Mouse (Mus musculus) cerebral cortex, adult 2 months (tissue): ENCODE results near the gene D11Wsu47e.

Source experiments
- WGBS: fragments of 180-500 bp; shearing (Covaris S2); methylation state at CpG from one replicate; pipeline ENCODE4 v1.1.7; 2018; 5-methylcytosine and 5-hydroxymethylcytosine counted together

The D11Wsu47e gene

DNA sequence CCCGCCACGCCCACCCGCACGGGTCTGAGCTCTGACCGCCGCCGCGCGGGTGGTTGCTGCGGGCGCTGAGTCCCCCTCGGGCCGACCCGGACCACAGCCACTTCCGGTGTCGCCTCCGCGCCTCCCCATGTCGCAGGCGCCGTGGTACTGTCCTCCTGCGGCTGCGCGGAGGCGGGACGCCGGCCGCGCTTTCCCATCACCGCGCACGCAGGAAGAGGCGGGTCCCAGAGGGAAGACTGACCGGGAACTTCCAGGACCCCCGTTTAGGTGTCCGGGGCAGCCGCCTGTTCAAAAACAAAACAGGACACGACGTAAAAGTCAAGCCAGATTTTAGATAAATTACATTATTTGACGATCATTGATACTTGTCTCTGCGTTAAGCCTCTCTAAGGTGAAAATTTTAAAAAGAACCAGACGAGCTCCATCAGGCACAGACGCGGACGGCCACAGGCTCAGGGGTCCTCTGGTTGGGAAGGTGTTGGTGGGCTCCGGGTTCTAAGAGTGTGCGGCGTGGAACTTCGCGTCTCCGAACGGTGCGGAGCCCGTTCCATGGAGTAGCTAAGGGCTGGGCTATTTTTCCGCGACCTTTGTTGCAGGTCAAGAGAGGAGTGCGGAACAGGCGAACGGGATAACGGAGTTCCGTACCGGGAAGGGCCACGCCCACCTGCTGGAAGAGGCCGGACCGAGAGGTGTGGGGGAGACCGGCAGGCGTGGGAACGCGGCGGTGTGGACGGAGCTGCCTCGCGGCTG is at the start of gene D11Wsu47e, which contains the start of gene Fam104a:
D11Wsu47e (plus strand) TSS at position 456 of the 750 bp plus-strand sequence.
Fam104a (minus strand) TSS at position 199 of the 750 bp plus-strand sequence.
- WGBS: under 1% methylated on average over 73 of the region's 73 CpGs

DNA sequence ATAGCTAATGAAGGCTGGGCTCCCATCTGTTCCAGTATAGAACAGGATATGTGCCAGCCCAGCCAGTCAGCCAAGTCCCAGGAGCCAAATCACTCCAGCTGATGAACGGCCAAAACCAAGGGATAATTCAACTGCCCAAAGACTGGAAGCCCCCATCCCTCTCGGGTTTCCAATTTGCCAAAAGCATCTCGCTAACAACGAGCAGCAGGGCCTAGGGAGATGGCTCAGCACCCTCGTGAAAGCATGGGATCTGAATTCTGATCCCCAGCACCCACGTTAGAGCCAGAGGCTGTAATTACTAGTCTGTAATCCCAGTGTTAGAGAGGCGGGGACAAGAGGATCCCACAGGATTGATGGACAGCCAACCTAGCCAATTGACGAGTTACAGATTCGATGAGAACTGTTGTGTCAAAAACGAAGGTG is 49.5 kb upstream of the D11Wsu47e start:
- 70% methylated on average over 10 of the region's 10 CpGs for WGBS

DNA sequence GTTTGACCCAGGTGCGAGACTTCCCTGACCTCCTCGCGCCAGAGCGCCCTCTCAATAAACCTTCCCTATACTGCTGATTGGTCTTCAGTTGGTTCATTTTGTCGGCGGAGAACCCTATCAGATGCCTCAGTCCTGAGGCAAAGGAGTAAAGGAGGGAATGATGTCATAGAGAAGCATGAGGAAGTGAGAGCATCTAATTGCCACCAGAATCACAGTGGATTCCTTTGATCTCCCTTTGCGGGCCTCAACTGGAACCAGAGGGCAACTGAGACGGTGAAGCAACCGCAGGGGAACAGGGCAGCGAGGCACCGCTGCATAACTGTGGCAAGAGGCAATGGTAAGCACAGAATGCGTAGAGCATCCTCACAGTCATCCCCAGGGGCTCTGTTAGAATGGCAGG is 45.5 kb upstream of the D11Wsu47e start:
- WGBS: 90% methylated on average over 12 of the region's 12 CpGs

DNA sequence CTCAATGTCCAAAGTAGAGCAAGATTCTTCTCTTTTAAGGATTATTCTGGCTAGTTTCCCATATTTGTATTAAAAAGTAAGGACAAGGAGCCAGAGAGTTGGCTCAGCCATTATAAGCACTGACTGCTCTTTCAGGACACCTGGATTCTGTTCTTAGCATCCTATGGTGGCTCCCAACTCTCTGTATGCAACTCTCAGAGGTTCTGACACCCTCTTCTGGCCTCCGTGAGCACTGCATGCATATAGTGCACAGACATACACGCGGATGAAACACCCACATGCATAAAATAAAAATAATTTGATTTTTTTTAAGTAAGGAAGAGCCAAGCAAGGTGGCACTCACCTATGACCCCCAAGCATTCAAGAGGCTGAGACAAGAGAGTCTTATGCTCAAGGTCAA is 39.0 kb upstream of the D11Wsu47e start:
- 94% methylated on average over 3 of the region's 3 CpGs for WGBS

DNA sequence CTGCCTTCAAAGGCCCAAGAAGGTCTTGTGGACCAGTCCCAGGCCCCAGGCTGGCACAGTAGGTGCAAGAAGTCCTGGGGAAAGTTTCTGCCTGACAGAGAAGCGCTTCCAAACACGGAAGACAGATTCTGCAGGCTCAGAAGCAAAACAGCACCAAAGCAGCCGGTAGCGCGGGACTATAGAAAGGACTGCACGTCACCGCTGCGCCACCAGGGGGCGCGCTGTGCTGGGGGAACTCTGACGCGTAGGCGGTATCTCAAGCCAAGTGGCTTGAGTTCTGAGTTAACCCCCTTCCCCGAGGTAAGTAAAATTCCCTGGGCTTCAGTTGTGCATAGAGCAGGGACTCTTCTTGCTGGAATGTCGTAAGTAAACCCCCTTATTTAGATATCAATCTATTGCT is 36.1 kb upstream of the D11Wsu47e start:
- WGBS: 3% methylated on average over 15 of the region's 15 CpGs

DNA sequence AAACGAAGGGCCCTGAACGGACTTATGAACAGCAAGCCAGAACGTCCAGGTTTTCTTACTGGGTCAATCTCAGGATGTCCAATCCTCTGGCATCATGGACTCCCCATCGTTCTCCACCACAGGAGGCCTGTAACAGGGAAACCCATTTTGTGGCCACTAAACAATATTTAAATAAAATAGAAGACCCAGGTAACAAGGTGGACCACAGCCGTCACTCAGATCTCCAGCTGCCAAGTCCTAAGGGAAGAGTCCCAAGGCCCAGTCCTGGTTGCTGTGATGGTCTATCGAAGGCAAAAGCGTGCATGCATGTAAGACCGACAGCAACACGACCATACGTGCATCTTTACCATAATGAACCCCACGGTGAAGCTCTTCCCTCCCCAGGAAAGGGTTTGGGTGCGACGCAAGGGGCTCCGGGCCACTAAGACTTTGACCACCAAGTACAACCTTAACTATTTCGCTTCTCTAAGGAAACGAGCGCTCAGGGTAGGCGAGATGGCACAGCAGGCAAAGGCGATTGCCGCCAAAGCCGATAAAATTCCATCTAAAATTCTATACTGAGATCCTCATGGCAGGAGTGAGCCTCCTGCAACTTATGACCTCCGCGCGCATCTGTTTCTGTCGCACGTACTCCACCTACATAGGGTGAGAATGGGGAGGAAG is 35.4 kb upstream of the D11Wsu47e start, which contains the start of gene Cog1:
Cog1 (plus strand) TSS at position 480 of the 663 bp plus-strand sequence.
- 37% methylated on average over 26 of the region's 26 CpGs for WGBS

DNA sequence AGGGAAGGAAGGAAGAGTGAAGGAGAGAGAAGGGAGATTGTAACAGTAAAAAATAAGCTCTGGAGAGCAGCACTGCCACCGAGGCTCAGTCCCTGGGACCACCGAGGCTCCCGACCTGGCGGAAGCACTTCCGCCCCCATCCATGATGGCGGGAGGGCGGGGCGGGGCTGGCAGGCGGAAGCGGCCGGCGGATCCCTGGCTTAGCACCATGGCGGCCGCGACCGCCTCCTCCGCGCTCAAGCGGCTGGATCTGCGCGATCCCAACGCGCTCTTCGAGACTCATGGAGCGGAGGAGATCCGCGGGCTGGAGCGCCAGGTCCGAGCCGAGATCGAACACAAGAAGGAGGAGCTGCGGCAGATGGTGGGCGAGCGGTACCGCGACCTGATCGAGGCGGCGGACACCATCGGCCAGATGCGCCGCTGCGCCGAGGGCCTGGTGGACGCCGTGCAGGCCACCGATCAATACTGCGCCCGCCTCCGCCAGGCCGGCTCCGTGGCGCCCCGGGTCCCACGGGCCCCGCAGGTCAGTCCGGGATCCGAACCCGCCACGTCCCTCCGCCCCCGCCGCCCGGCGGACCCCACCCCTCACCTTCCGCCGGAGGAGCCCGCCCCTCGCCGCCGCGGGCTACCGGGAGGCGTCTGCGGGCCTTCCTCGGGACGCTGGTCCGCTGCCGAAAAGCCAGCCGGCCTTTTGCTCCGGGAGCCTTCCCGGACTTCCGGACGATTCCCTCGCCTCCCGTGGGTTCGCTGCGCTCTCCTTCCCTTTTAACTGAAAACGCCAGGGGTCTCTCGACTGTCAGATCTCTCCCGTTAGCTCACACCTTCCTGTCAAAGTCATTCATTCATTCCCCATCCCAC is 34.6 kb upstream of the D11Wsu47e start, which contains the start of gene Slc39a11:
Slc39a11 (minus strand) TSS at position 727 of the 858 bp plus-strand sequence.
- whole genome bisulfite sequencing: under 1% methylated on average over 81 of the region's 91 CpGs

GRCm38 (mm10) chr11:113651206-113651906 is 32.9 kb upstream of the D11Wsu47e start:
- 68% methylated on average over 22 of the region's 22 CpGs for WGBS

GRCm38 (mm10) chr11:113651907-113652273 is 32.3 kb upstream of the D11Wsu47e start:
- 45% methylated on average over 8 of the region's 8 CpGs for WGBS

DNA sequence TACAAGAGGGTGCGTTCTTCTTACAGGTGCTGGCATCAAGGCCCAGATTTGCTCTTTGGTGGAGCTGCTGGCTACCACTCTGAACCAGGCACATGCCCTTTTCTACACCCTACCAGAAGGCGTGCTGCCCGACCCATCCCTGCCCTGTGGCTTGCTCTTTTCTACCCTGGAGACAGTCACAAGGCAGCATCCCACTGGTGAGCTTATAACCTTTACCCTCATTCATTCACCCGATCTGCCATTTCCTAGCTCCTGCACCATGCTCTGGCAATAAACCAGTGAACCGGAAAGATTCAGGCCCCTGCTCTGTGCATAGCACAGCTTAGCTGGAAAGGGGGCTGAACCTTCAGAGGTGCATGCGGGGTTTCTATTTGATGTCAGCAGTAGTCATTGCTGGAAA is 31.7 kb upstream of the D11Wsu47e start:
- WGBS: 90% methylated on average over 6 of the region's 6 CpGs

DNA sequence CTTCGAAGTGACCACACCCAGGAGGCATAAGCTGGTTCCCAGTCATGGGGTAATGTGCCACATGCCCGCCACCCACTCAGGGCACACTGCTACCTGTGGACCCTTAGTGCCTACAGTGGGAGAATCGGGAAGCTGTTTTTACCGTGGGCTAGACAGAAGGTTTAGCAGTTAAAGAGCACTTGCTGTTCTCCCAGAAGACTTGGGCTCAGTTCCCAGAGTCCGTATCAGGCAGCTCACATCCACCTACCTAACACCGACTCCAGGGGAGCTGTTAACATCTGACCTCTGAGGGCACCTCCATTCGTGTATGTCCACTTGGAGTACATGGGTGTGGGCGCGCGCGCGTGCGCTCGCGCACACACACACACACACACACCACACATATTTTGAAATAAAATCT is 30.1 kb upstream of the D11Wsu47e start:
- 78% methylated on average over 15 of the region's 15 CpGs for WGBS

GRCm38 (mm10) chr11:113654561-113655270 is 29.5 kb upstream of the D11Wsu47e start:
- 56% methylated on average over 18 of the region's 18 CpGs for WGBS

GRCm38 (mm10) chr11:113656511-113656932 is 27.7 kb upstream of the D11Wsu47e start:
- WGBS: 55% methylated on average over 8 of the region's 8 CpGs

DNA sequence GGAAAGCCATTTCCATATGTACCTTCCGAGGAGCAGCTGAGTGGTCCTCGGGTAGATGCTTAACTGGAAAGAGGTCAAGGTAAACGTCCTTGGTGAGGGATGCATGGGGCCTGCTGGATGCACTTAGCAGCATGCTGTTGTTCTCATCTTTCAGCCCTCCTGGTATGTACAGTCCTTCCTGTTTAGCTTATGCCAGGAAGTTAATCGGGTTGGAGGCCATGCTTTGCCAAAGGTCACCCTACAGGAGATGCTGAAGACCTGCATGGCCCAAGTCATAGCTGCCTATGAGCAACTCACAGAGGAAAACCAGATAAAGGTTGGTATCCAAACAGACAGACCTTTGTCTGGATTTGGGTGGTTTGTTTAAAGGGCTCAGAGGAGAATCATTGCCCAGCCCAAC is 27.0 kb upstream of the D11Wsu47e start:
- WGBS: 61% methylated on average over 4 of the region's 4 CpGs

GRCm38 (mm10) chr11:113658319-113658718 is 25.9 kb upstream of the D11Wsu47e start:
- 80% methylated on average over 8 of the region's 8 CpGs for WGBS

DNA sequence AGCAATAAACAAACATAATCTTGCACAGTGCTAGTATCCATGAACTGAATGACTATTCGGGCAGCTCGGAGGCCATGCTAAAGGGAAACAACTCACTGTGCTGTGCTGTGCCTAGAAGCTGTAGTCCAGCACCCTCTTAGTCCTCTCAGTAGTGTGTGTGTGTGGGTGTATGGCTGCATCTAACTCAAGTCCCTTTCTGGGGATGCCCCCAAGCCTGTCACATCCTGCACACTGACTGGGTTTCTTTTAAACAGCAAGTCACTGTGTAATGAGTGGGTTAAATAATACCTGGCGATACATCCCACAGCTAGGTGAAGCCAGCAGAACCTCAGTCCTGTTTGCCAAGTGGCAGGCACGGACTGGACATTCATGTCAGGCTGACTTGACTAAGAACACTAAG is 25.4 kb upstream of the D11Wsu47e start:
- WGBS: 82% methylated on average over 4 of the region's 4 CpGs

DNA sequence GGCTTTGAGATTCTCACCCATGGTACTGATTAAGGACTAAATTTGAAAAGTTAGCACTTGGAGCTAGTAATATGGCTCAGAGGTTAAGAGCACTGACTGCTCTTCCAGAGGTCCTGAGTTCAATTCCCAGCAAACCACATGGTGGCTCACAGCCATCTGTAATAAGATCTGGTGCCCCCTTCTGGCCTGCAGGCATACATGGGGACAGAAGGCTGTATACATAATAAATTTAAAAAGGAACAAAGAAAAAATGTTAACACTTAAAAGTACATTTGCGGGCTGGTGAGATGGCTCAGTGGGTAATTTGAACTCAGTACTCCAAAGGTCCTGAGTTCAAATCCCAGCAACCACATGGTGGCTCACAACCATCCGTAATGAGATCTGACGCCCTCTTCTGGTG is 24.0 kb upstream of the D11Wsu47e start:
- WGBS: 93% methylated on average over 3 of the region's 3 CpGs

GRCm38 (mm10) chr11:113660940-113661339 is 23.3 kb upstream of the D11Wsu47e start:
- WGBS: 65% methylated on average over 11 of the region's 11 CpGs

DNA sequence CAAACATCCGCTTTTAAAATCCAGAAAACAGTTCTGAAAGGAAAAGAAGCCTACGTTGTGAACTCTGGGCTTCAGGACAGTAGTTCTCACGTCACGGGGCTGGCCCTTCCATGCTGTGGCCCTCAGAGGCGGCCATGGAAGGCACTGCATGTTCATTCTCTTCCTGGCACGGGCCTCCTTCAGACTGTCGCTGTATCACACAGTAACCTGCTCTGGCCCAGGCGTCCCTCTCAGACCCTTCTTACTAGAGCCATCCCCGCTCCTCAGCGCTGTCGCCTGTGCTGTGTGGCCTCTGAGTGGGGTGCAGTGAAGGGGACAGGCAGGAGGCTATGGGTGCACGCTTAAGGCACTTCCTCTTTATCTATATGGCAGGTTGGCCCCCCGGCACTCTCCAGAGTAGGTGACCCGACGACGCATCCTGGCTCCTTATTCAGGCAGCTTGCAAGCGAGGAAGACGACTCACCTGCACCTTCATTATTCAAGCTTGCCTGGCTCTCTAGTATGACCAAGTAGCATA is 22.3 kb upstream of the D11Wsu47e start:
- WGBS: 88% methylated on average over 18 of the region's 18 CpGs

GRCm38 (mm10) chr11:113664279-113664678 is 19.9 kb upstream of the D11Wsu47e start:
- WGBS: 66% methylated on average over 2 of the region's 2 CpGs
